Mouse (Mus musculus) CH12.LX (cell line): ENCODE results near the gene Arsb. TPM values are rescaled to one million over a fixed set of nuclear protein-coding genes. Genes with fewer than 3 reads are reported as not detected.

ENCODE experiments used
- DNase-seq: peaks from one replicate; pipeline ENCODE4 v3.0.0-alpha.2; 2013; ENCODE audit errors: extremely low read depth
- H3K27ac ChIP-seq: 2 replicates; pipeline ENCODE4 v1.5.1; 2012; ENCODE audit warnings: low read depth, mild to moderate bottlenecking, control low read depth, moderate library complexity; ENCODE audit not compliant: insufficient read depth
- H3K27me3 ChIP-seq: replicated peaks from 2 replicates; pipeline ENCODE3; 2012; ENCODE audit warnings: inconsistent platforms
- H3K36me3 ChIP-seq, 2 experiments: replicated peaks in 1 of 2; 2 replicates each; pipeline versions ENCODE3 to v1.6.1; 2012; ENCODE audit warnings: inconsistent platforms in 1 of 2, low read length in 1 of 2, mild to moderate bottlenecking in 1 of 2, mixed read lengths in 1 of 2, moderate library complexity in 1 of 2; ENCODE audit not compliant: control insufficient read depth in 1 of 2, insufficient read depth in 1 of 2
- H3K4me1 ChIP-seq, 2 experiments: 2 replicates each; pipeline ENCODE4 v1.6.1; 2012; ENCODE audit warnings: inconsistent platforms in 1 of 2, moderate library complexity in 1 of 2; ENCODE audit not compliant: insufficient read depth in 2 of 2, control insufficient read depth in 1 of 2
- H3K4me2 ChIP-seq: 2 replicates; pipeline ENCODE4 v1.6.1; 2012; ENCODE audit warnings: low read depth, mild to moderate bottlenecking, control low read depth; ENCODE audit not compliant: poor library complexity, insufficient read depth, severe bottlenecking
- H3K4me3 ChIP-seq, 3 experiments: fragments of 150-350 bp in 1 of 3; sonication (generic) in 1 of 3; replicated peaks in 1 of 3; 2 replicates each; pipeline versions ENCODE3 to v1.5.1; 2011 to 2012; ENCODE audit warnings: low read depth in 2 of 3, low read length in 2 of 3, mild to moderate bottlenecking in 2 of 3, moderate library complexity in 2 of 3, control low read depth in 1 of 3, improper control_type of control experiment in 1 of 3, inconsistent platforms in 1 of 3, mixed read lengths in 1 of 3; ENCODE audit not compliant: poor library complexity in 1 of 3
- H3K79me2 ChIP-seq: replicated peaks from 2 replicates; pipeline ENCODE4 v1.6.1; 2012; ENCODE audit warnings: mild to moderate bottlenecking, moderate library complexity; ENCODE audit not compliant: control insufficient read depth, poor library complexity, insufficient read depth, severe bottlenecking; ENCODE audit errors: extremely low read depth
- H3K9ac ChIP-seq: 2 replicates; pipeline ENCODE4 v1.6.1; 2012; ENCODE audit warnings: low read depth, mild to moderate bottlenecking, control low read depth, moderate library complexity; ENCODE audit not compliant: insufficient read depth
- H3K9me3 ChIP-seq: replicated peaks from 2 replicates; pipeline ENCODE3; 2012; ENCODE audit warnings: low read length, inconsistent platforms, mixed read lengths
- BHLHE40 ChIP-seq: IDR thresholded peaks from 2 replicates; pipeline ENCODE4 v1.6.1; 2011; ENCODE audit warnings: mild to moderate bottlenecking, low read depth, low read length, improper control_type of control experiment
- ELF1 ChIP-seq: IDR thresholded peaks from 2 replicates; pipeline ENCODE4 v1.6.1; 2014; ENCODE audit warnings: low read depth, mild to moderate bottlenecking, inconsistent platforms, low read length, improper control_type of control experiment
- EP300 ChIP-seq: IDR thresholded peaks from 2 replicates; pipeline ENCODE4 v1.6.1; 2011; ENCODE audit warnings: low read length, improper control_type of control experiment
- HCFC1 ChIP-seq: IDR thresholded peaks from 2 replicates; pipeline ENCODE4 v1.6.1; 2012; ENCODE audit warnings: low read depth, mild to moderate bottlenecking, inconsistent platforms, low read length, improper control_type of control experiment
- IRF4 ChIP-seq: IDR thresholded peaks from 2 replicates; pipeline ENCODE4 v1.6.1; 2014; ENCODE audit warnings: low read depth, mild to moderate bottlenecking, inconsistent platforms, low read length, improper control_type of control experiment
- JUN ChIP-seq: IDR thresholded peaks from 2 replicates; pipeline ENCODE4 v1.6.1; 2011; ENCODE audit warnings: low read depth, mild to moderate bottlenecking, low read length, improper control_type of control experiment, moderate library complexity; ENCODE audit not compliant: insufficient read depth
- JUND ChIP-seq: conservative IDR thresholded peaks from 2 replicates; pipeline ENCODE4 v1.6.1; 2011; ENCODE audit warnings: low read depth, low read length, improper control_type of control experiment
- KAT2A ChIP-seq: IDR thresholded peaks from 2 replicates; pipeline ENCODE4 v1.6.1; 2012; ENCODE audit warnings: low read length, improper control_type of control experiment, inconsistent platforms; ENCODE audit not compliant: insufficient replicate concordance
- MAFK ChIP-seq: IDR thresholded peaks from 2 replicates; pipeline ENCODE4 v1.6.1; 2011; ENCODE audit warnings: low read length, improper control_type of control experiment; ENCODE audit not compliant: insufficient replicate concordance
- MEF2A ChIP-seq: IDR thresholded peaks from 2 replicates; pipeline ENCODE4 v1.6.1; 2014; ENCODE audit warnings: low read depth, mild to moderate bottlenecking, inconsistent platforms, low read length, improper control_type of control experiment, borderline replicate concordance
- MXI1 ChIP-seq: IDR thresholded peaks from 2 replicates; pipeline ENCODE4 v1.6.1; 2011; ENCODE audit warnings: mild to moderate bottlenecking, low read depth, low read length, improper control_type of control experiment
- NRF1 ChIP-seq: IDR thresholded peaks from 2 replicates; pipeline ENCODE4 v1.6.1; 2014; ENCODE audit warnings: low read depth, mild to moderate bottlenecking, inconsistent platforms, low read length, improper control_type of control experiment, moderate library complexity
- RAD21 ChIP-seq: IDR thresholded peaks from 2 replicates; pipeline ENCODE4 v1.6.1; 2011; ENCODE audit warnings: low read depth, mild to moderate bottlenecking, low read length, improper control_type of control experiment, moderate library complexity
- SMC3 ChIP-seq: IDR thresholded peaks from 2 replicates; pipeline ENCODE4 v1.6.1; 2011; ENCODE audit warnings: low read depth, low read length, improper control_type of control experiment
- TBP ChIP-seq: conservative IDR thresholded peaks from 2 replicates; pipeline ENCODE4 v1.6.1; 2011; ENCODE audit warnings: low read depth, low read length, improper control_type of control experiment
- TCF12 ChIP-seq: IDR thresholded peaks from 2 replicates; pipeline ENCODE4 v1.6.1; 2014; ENCODE audit warnings: low read depth, mild to moderate bottlenecking, inconsistent platforms, low read length, improper control_type of control experiment
- USF2 ChIP-seq: conservative IDR thresholded peaks from 2 replicates; pipeline ENCODE4 v1.6.1; 2011; ENCODE audit warnings: low read depth, low read length, improper control_type of control experiment
- ZMIZ1 ChIP-seq: IDR thresholded peaks from 2 replicates; pipeline ENCODE4 v1.6.1; 2012; ENCODE audit warnings: low read depth, mild to moderate bottlenecking, inconsistent platforms, low read length, improper control_type of control experiment
- ZNF384 ChIP-seq: IDR thresholded peaks from 2 replicates; pipeline ENCODE4 v1.6.1; 2012; ENCODE audit warnings: low read depth, low read length, improper control_type of control experiment, inconsistent platforms
- dilution Hi-C: fragments of 300-500 bp; cut with MboI; formaldehyde crosslinking; loops from 2 replicates; pipeline ENCODE4 v1.14.3; 2020; ENCODE audit warnings: low sequenced_read_pairs; ENCODE audit not compliant: extremely low pct_unique_long_range_greater_than_20kb, extremely low pct_ligation_motif_present
- in situ Hi-C: fragments of 300-500 bp; cut with MboI; formaldehyde crosslinking; loops from 3 replicates; pipeline ENCODE4 v1.14.3; 2019; ENCODE audit warnings: low sequenced_read_pairs, low pct_ligation_motif_present, low pct_unique_long_range_greater_than_20kb, mixed read lengths
- polyA plus RNA-seq: library from polyadenylated mRNA; unstranded; fragments of >175 nt; gene quantifications from 2 replicates; pipeline ENCODE4 v1.2.1, GENCODE M21; 2012; ENCODE audit warnings: low read depth; ENCODE audit not compliant: insufficient read length
- total RNA-seq, 2 experiments: library from RNA; depleted of rRNA; stranded (reverse); fragments of 300-350 nt in 1 of 2; fragments of >200 nt in 1 of 2; gene quantifications; 2 replicates each; pipeline ENCODE4 v1.2.3; 2012 to 2014

Arsb gene
- total and polyA plus RNA-seq, 3 experiments, result 1.0 to 9.8 (median 2.0) TPM

- TF ChIP-seq JUN, result no peak
- TF ChIP-seq TCF12, result no peak
- no peak for TF ChIP-seq NRF1
- TF ChIP-seq EP300, result no peak
- no peak for TF ChIP-seq MAFK
- TF ChIP-seq ELF1, result no peak
- no peak for TF ChIP-seq BHLHE40
- TF ChIP-seq MEF2A, result no peak
- no peak overlapping the region for H3K27ac ChIP-seq
- no peaks in the 10 kb centered on the region for H3K9me3 ChIP-seq
- DNase-seq, result no peak
- H3K27me3 ChIP-seq, result no peaks in the 10 kb centered on the region
- peaks cover 0 to 24% of the 10 kb centered on the region in 2 experiments; a peak in 2 of 4 replicates for H3K4me1 ChIP-seq
- dilution Hi-C loops (no loop called here), in situ Hi-C loops (no loop called here)
- H3K4me2 ChIP-seq, result no peak overlapping the region
- H3K4me3 ChIP-seq, result no peak overlapping the region
- H3K36me3 ChIP-seq, result peaks cover 0 to 1% of the 10 kb centered on the region in 2 experiments
- H3K9ac ChIP-seq, result no peak overlapping the region
- H3K79me2 ChIP-seq, result no peaks in the 10 kb centered on the region
Measured at GRCm38 (mm10) chr13:93888196-93888595, 116.8 kb downstream of the Arsb start.

DNA sequence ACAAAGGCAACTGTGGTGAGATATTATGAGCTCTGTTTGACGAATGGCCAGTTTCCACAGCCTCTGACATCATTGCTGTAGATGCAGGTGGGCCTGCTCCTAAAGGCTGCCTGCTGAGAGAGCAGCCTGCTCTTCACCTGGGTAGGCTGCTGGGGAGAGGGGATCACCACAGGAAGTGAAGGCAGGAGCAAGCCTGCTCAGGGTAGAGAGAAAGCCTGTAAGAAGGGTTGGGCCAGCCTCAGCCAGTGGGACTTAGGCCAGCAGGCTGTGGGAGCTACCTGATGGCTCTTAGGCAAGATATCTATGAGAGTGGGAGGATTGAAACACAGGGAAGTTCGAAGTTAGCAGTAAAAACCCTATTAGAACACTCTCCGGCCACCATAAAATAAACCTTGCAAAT is 117.5 kb downstream of the Arsb start:
- in situ Hi-C loops (no loop called here), dilution Hi-C loops (no loop called here)
- H3K9ac ChIP-seq, result no peak overlapping the region
- H3K27ac ChIP-seq, result no peak overlapping the region
- peaks cover 0 to 24% of the 10 kb centered on the region in 2 experiments; a peak in 2 of 4 replicates for H3K4me1 ChIP-seq
- no peaks in the 10 kb centered on the region for H3K79me2 ChIP-seq
- no peaks in the 10 kb centered on the region for H3K9me3 ChIP-seq
- TF ChIP-seq TBP (no peak), RAD21 (no peak), ZNF384 (no peak), SMC3 (no peak), USF2 (no peak), JUND (no peak), ZMIZ1 (no peak), MXI1 (no peak), JUN (no peak), IRF4 (no peak), HCFC1 (no peak), KAT2A (no peak)
- no peaks in the 10 kb centered on the region for H3K27me3 ChIP-seq
- peaks cover 0 to 1% of the 10 kb centered on the region in 2 experiments for H3K36me3 ChIP-seq
- H3K4me3 ChIP-seq, result no peak overlapping the region
- H3K4me2 ChIP-seq, result no peak overlapping the region
- no peak for DNase-seq
